Mouse (Mus musculus) liver, adult 2 months (tissue): ENCODE measurements around the gene Iqgap2.
A peak's percentile ranks its signal among the peaks of the same experiment; 100 is the strongest.

Source experiments
- CTCF ChIP-seq: fragments of 200-500 bp; IDR thresholded peaks from 2 replicates; pipeline ENCODE4 v1.5.1; 2011; ENCODE audit warnings: low read depth, low read length, control low read depth
- POLR2A ChIP-seq: fragments of 200-500 bp; IDR thresholded peaks from 2 replicates; pipeline ENCODE4 v1.6.1; 2011; ENCODE audit warnings: low read length, control low read depth; ENCODE audit not compliant: insufficient read depth; ENCODE audit errors: extremely low read depth

- TF ChIP-seq POLR2A (peak; percentile 68), CTCF (peak; percentile 68)
Measured at GRCm38 (mm10) chr13:95890851-95891471, 761 bp downstream of the Iqgap2 start.
